Mouse (Mus musculus) thymus, postnatal 0 days (tissue): Measurements from ENCODE around the gene Clnk. TPM values are rescaled to one million over a fixed set of nuclear protein-coding genes. Genes with fewer than 3 reads are reported as not detected.

Experiments
- DNase-seq: peaks from one replicate; pipeline ENCODE4 v3.0.0-alpha.2; 2015; ENCODE audit warnings: low spot score
- polyA plus RNA-seq: library from polyadenylated mRNA; unstranded; fragments of >200 nt; fragmentation: Nextera tagmentation; extraction: Ambion mirVana; gene quantifications from 2 replicates; pipeline ENCODE4 v1.2.1, GENCODE M21; 2015

Gene Clnk
- polyA plus RNA-seq, 1 experiment from 2014 or later: 2.0 TPM

GRCm38 (mm10) chr5:38754950-38755349 is 121.7 kb downstream of the Clnk start:
- peak; percentile 31 for DNase-seq

GRCm38 (mm10) chr5:38752749-38753148 is 123.9 kb downstream of the Clnk start:
- DNase-seq: no peak

- DNase-seq: no peak
These were observed 167.6 kb downstream of the Clnk start for GRCm38 (mm10) chr5:38708940-38709581.

- DNase-seq: no peak
These were observed 169.1 kb downstream of the Clnk start for GRCm38 (mm10) chr5:38707364-38708075.

- no peak for DNase-seq
These were observed 173.7 kb downstream of the Clnk start for GRCm38 (mm10) chr5:38702941-38703340.

GRCm38 (mm10) chr5:38702091-38702490 is 174.5 kb downstream of the Clnk start:
- DNase-seq: no peak

- DNase-seq: no peak
These were observed 178.1 kb downstream of the Clnk start for GRCm38 (mm10) chr5:38698466-38698865.

- DNase-seq: no peak
These were observed 178.6 kb downstream of the Clnk start for GRCm38 (mm10) chr5:38698046-38698445.

- no peak for DNase-seq
These were observed 179.8 kb downstream of the Clnk start for GRCm38 (mm10) chr5:38696616-38697375.

- DNase-seq: no peak
These were observed 183.8 kb downstream of the Clnk start for GRCm38 (mm10) chr5:38692859-38693258.

GRCm38 (mm10) chr5:38689186-38689585 is 187.4 kb downstream of the Clnk start:
- DNase-seq: no peak

- no peak for DNase-seq
These were observed 188.9 kb downstream of the Clnk start for GRCm38 (mm10) chr5:38687694-38688093.

GRCm38 (mm10) chr5:38684164-38684911 is 192.3 kb downstream of the Clnk start, which contains the start of gene Zfp518b:
TSS of gene Zfp518b (minus strand) at chr5:38684826.
- peak; percentile 69 for DNase-seq

GRCm38 (mm10) chr5:38658836-38659235 is 217.8 kb downstream of the Clnk start:
- DNase-seq: no peak

Other genes with a start within 250 kb of the Clnk start
- 2.7 and 3.0 TPM in 2 replicates for gene Zfp518b, start 192.0 kb downstream of the Clnk start, polyA plus RNA-seq